In genomic region chr10:77273798-77274197, GRCm38 (mm10) we compare ENCODE assay signal across 16 mouse cellular contexts. TPM values are rescaled to one million over a fixed set of nuclear protein-coding genes. Genes with fewer than 3 reads are reported as not detected.
DNase-seq lines count a peak whose midpoint lies in the region; ATAC-seq and TF ChIP-seq lines count a peak whose summit lies in the region.
"Had no signal": no experiment of that assay in that cellular context is flagged by ENCODE, and none has a peak within 500 bp of the region (broad histone marks: within the 10 kb centered on the region; RNA-seq: fewer than 3 reads in every experiment).

No protein-coding gene starts in this region.

- peak; percentile 58 for DNase-seq in cerebellum, adult 11-12 months
- no peak for DNase-seq in cerebellum, adult 8-10 months
- peak; percentile 52 to 57 for DNase-seq in cerebellum, postnatal 10 days
- no peak for DNase-seq in cerebellum, adult 9-10 months
- DNase-seq in hindbrain, embryonic 14.5 days (ENCODE audit: low spot score) = no peak
- DNase-seq in Patski (ENCODE audit: low read depth, low spot score) = no peak
- no peak for DNase-seq in kidney, adult 18-20 months
- DNase-seq: adrenal gland, postnatal 10 days; adrenal gland, postnatal 36 days; cerebellum, adult 11 months; forebrain, postnatal 0 days had no signal

- POLR2A ChIA-PET in Patski (lab: Charles Lee) = no interaction called here

- H3K27me3 ChIP-seq in hindbrain, embryonic 16.5 days (replicated peaks; ENCODE audit: control insufficient read depth, insufficient read depth, low read length) = no peaks in the 10 kb centered on the region
- H3K27me3 ChIP-seq in hindbrain, embryonic 14.5 days (ENCODE audit: control insufficient read depth, insufficient read depth, low read length) = no peaks in the 10 kb centered on the region
- no peaks in the 10 kb centered on the region for H3K27me3 ChIP-seq in Patski
- H3K27me3 ChIP-seq: embryonic facial prominence, embryonic 12.5 days; forebrain, embryonic 13.5 days; forebrain, embryonic 15.5 days had no signal

- no peak overlapping the region for H3K4me2 ChIP-seq in hindbrain, embryonic 16.5 days (ENCODE audit: low read length)
- H3K4me2 ChIP-seq in hindbrain, embryonic 14.5 days (replicated peaks) = no peak overlapping the region
- H3K4me2 ChIP-seq: embryonic facial prominence, embryonic 12.5 days; forebrain, embryonic 13.5 days; forebrain, embryonic 15.5 days had no signal

- H3K27ac ChIP-seq in hindbrain, embryonic 16.5 days (ENCODE audit: low read depth, low read length) = no peak overlapping the region
- H3K27ac ChIP-seq in hindbrain, embryonic 14.5 days = no peak overlapping the region
- H3K27ac ChIP-seq: embryonic facial prominence, embryonic 12.5 days; forebrain, embryonic 13.5 days; forebrain, embryonic 15.5 days had no signal

- CTCF ChIA-PET in Patski (lab: Charles Lee) = no interaction called here

- no peak for TF ChIP-seq CTCF in Patski (IDR thresholded peaks at IDR 0.05)

- no peaks in the 10 kb centered on the region for H3K9me3 ChIP-seq in hindbrain, embryonic 16.5 days (ENCODE audit: control insufficient read depth, low read length)
- H3K9me3 ChIP-seq in hindbrain, embryonic 14.5 days (ENCODE audit: control insufficient read depth, low read length) = no peaks in the 10 kb centered on the region
- H3K9me3 ChIP-seq: embryonic facial prominence, embryonic 10.5 days; embryonic facial prominence, embryonic 12.5 days; forebrain, embryonic 13.5 days; forebrain, embryonic 15.5 days had no signal

- no peak overlapping the region for H3K4me3 ChIP-seq in hindbrain, embryonic 16.5 days (ENCODE audit: low read length)
- H3K4me3 ChIP-seq in hindbrain, embryonic 14.5 days (replicated peaks; ENCODE audit: low read length) = no peak overlapping the region
- H3K4me3 ChIP-seq: embryonic facial prominence, embryonic 10.5 days; embryonic facial prominence, embryonic 12.5 days; forebrain, embryonic 13.5 days; forebrain, embryonic 15.5 days had no signal

- no peaks in the 10 kb centered on the region; the same call in 1 of the 2 replicates for H3K4me1 ChIP-seq in hindbrain, embryonic 16.5 days (ENCODE audit: control insufficient read depth, insufficient read depth, low read depth, low read length)
- no peaks in the 10 kb centered on the region for H3K4me1 ChIP-seq in hindbrain, embryonic 14.5 days (replicated peaks; ENCODE audit: control insufficient read depth, insufficient read depth, low read length)
- H3K4me1 ChIP-seq: embryonic facial prominence, embryonic 12.5 days; forebrain, embryonic 13.5 days had no signal

- H3K36me3 ChIP-seq in hindbrain, embryonic 16.5 days (ENCODE audit: control insufficient read depth, insufficient read depth, low read length) = peaks cover 7% of the 10 kb centered on the region
- peaks cover 15% of the 10 kb centered on the region for H3K36me3 ChIP-seq in hindbrain, embryonic 14.5 days (replicated peaks; ENCODE audit: control insufficient read depth, insufficient read depth)

- in situ Hi-C loops in Patski (cut with MboI; ENCODE audit: low pct_unique_long_range_greater_than_20kb) = no loop called here

- peak; percentile 19; the same call in 1 of the 2 replicates for ATAC-seq in hindbrain, embryonic 16.5 days
- no peak for ATAC-seq in hindbrain, embryonic 14.5 days (ENCODE audit: low FRiP score)
- ATAC-seq in Patski = peak; percentile 41
- ATAC-seq: forebrain, embryonic 13.5 days; forebrain, postnatal 0 days had no signal

- no peak overlapping the region for H3K9ac ChIP-seq in hindbrain, embryonic 16.5 days (ENCODE audit: low read depth, low read length)
- H3K9ac ChIP-seq in hindbrain, embryonic 14.5 days = no peak overlapping the region
- H3K9ac ChIP-seq: embryonic facial prominence, embryonic 12.5 days; forebrain, embryonic 13.5 days; forebrain, embryonic 15.5 days; forebrain, postnatal 0 days had no signal

RNA-seq across cellular contexts. Expression of gene Pofut2, which starts 14.8 kb away (rescaled TPM):
- 58.8 and 65.7 TPM in 2 replicates for polyA plus RNA-seq in hindbrain, embryonic 16.5 days (2015; fragmentation: Nextera tagmentation; extraction: Ambion mirVana)
- 53.2 and 53.3 TPM in 2 replicates for polyA plus RNA-seq in hindbrain, embryonic 14.5 days (2014; fragmentation: Nextera tagmentation; extraction: Ambion mirVana)
- 121 TPM for polyA plus RNA-seq in Patski (2021)

Comparison
In these comparisons a context has a peak if more than half of its experiments do, and no peak if none do; other contexts are left out.
1. DNase-seq: peak in cerebellum, adult 11-12 months (single experiment) and cerebellum, postnatal 10 days (2 of 2); none in cerebellum, adult 8-10 months (single experiment), cerebellum, adult 9-10 months (single experiment), hindbrain, embryonic 14.5 days (single experiment), Patski (single experiment) and kidney, adult 18-20 months (single experiment).